Mouse (Mus musculus) testis, postnatal 10 days (tissue): ENCODE results near the gene Ddx19b.
"Not testable (repeated sequence)": the region's sequence is repeated elsewhere in the genome, so short reads cannot be mapped to it uniquely, and the experiment has no call there.

Source experiments
- DNase-seq: peaks from one replicate; pipeline ENCODE4 v3.0.0; 2021; ENCODE audit warnings: low spot score

Ddx19b gene

GRCm38 (mm10) chr8:111034276-111034675 lies 2.7 kb upstream of the Ddx19b start:
- no peak for DNase-seq

GRCm38 (mm10) chr8:111033482-111034215 lies 2.1 kb upstream of the Ddx19b start:
- peak; percentile 91 for DNase-seq

- no peak for DNase-seq
These were observed 1.4 kb upstream of the Ddx19b start, which contains the start of gene Aars for GRCm38 (mm10) chr8:111032916-111033315. TSS of gene Aars (plus strand) at chr8:111033144.

GRCm38 (mm10) chr8:111030045-111030444 lies 1.5 kb downstream of the Ddx19b start:
- no peak for DNase-seq

GRCm38 (mm10) chr8:111029589-111029988 lies 2.0 kb downstream of the Ddx19b start:
- DNase-seq, result no peak

- DNase-seq, result peak; percentile 87
These were observed 4.1 kb downstream of the Ddx19b start for GRCm38 (mm10) chr8:111027391-111027937.

GRCm38 (mm10) chr8:111026609-111027008 lies 4.9 kb downstream of the Ddx19b start:
- not testable (repeated sequence) for DNase-seq

- DNase-seq, result not testable (repeated sequence)
These were observed 21.1 kb downstream of the Ddx19b start for GRCm38 (mm10) chr8:111010230-111010991.

GRCm38 (mm10) chr8:110997547-110998531 lies 33.7 kb downstream of the Ddx19b start, which contains the start of gene Ddx19a:
TSS of gene Ddx19a (minus strand) at chr8:110997800.
- peak; percentile 92 for DNase-seq

- DNase-seq, result no peak
These were observed 34.7 kb downstream of the Ddx19b start for GRCm38 (mm10) chr8:110996641-110997430.

GRCm38 (mm10) chr8:110990017-110990416 lies 41.5 kb downstream of the Ddx19b start:
- no peak for DNase-seq

- no peak for DNase-seq
These were observed 43.5 kb downstream of the Ddx19b start for GRCm38 (mm10) chr8:110987805-110988744.

GRCm38 (mm10) chr8:110981304-110981703 lies 50.2 kb downstream of the Ddx19b start:
- no peak for DNase-seq

GRCm38 (mm10) chr8:110977987-110978386 lies 53.6 kb downstream of the Ddx19b start:
- DNase-seq, result not testable (repeated sequence)

- not testable (repeated sequence) for DNase-seq
These were observed 55.0 kb downstream of the Ddx19b start for GRCm38 (mm10) chr8:110976532-110976931.

- peak; percentile 80 for DNase-seq
These were observed 61.4 kb downstream of the Ddx19b start for GRCm38 (mm10) chr8:110969910-110970770.

GRCm38 (mm10) chr8:110967326-110967725 lies 64.2 kb downstream of the Ddx19b start:
- DNase-seq, result no peak

GRCm38 (mm10) chr8:110966586-110966985 lies 65.0 kb downstream of the Ddx19b start:
- no peak for DNase-seq

GRCm38 (mm10) chr8:110965594-110965993 lies 66.0 kb downstream of the Ddx19b start:
- DNase-seq, result peak; percentile 80
